Mouse (Mus musculus) liver, embryonic 11.5 days (tissue): Measurements from ENCODE around the gene Bhmt2. TPM values are rescaled to one million over a fixed set of nuclear protein-coding genes. Genes with fewer than 3 reads are reported as not detected.

Experiments used
- ATAC-seq: fragments of 200-750 bp; cut with Nextera tagmentation; replicated peaks from 2 replicates; pipeline ENCODE4 v1.8.0; 2017; ENCODE audit warnings: moderate number of reproducible peaks, mild to moderate bottlenecking, moderate TSS enrichment, moderate library complexity; ENCODE audit not compliant: low FRiP score
- DNase-seq: peaks from one replicate; pipeline ENCODE4 v3.0.0-alpha.2; 2017; ENCODE audit warnings: low spot score
- H3K27ac ChIP-seq: fragments of 300-500 bp; sonication (generic); 2 replicates; pipeline ENCODE4 v1.5.1; 2014; ENCODE audit warnings: mild to moderate bottlenecking, low read depth, low read length, control low read depth
- H3K27me3 ChIP-seq: fragments of 300-500 bp; sonication (generic); replicated peaks from 2 replicates; pipeline ENCODE4 v1.6.1; 2014; ENCODE audit warnings: low read length, mixed read lengths; ENCODE audit not compliant: control insufficient read depth, insufficient read depth
- H3K36me3 ChIP-seq: fragments of 300-500 bp; sonication (generic); 2 replicates; pipeline ENCODE4 v1.6.1; 2014; ENCODE audit warnings: mild to moderate bottlenecking, low read length, moderate library complexity, mixed read lengths; ENCODE audit not compliant: control insufficient read depth, insufficient read depth
- H3K4me1 ChIP-seq: fragments of 300-500 bp; sonication (generic); replicated peaks from 2 replicates; pipeline ENCODE4 v1.6.1; 2014; ENCODE audit warnings: low read length, mixed read lengths; ENCODE audit not compliant: control insufficient read depth, insufficient read depth
- H3K4me2 ChIP-seq: fragments of 300-500 bp; sonication (generic); 2 replicates; pipeline ENCODE4 v1.6.1; 2014; ENCODE audit warnings: mild to moderate bottlenecking, control low read depth, moderate library complexity
- H3K4me3 ChIP-seq: fragments of 300-500 bp; sonication (generic); 2 replicates; pipeline ENCODE4 v1.5.1; 2014; ENCODE audit warnings: low read depth, low read length, control low read depth
- H3K9ac ChIP-seq: fragments of 300-500 bp; sonication (generic); 2 replicates; pipeline ENCODE4 v1.6.1; 2014; ENCODE audit warnings: low read depth, low read length, control low read depth
- H3K9me3 ChIP-seq: fragments of 300-500 bp; sonication (generic); 2 replicates; pipeline ENCODE4 v1.6.1; 2016; ENCODE audit warnings: low read length, inconsistent platforms, mixed read lengths; ENCODE audit not compliant: control insufficient read depth
- WGBS: fragments of 180-500 bp; shearing (Covaris S2); extraction: QIAGEN DNeasy Blood & Tissue Kit; methylation state at CpG from one replicate; pipeline ENCODE4 v1.1.7; 2014; 5-methylcytosine and 5-hydroxymethylcytosine counted together
- polyA plus RNA-seq: library from polyadenylated mRNA; unstranded; fragments of >200 nt; fragmentation: Nextera tagmentation; extraction: Ambion mirVana; gene quantifications from 2 replicates; pipeline ENCODE4 v1.2.1, GENCODE M21; 2014

Bhmt2 gene
- polyA plus RNA-seq, 1 experiment from 2014 or later, result 7.1 TPM

DNA sequence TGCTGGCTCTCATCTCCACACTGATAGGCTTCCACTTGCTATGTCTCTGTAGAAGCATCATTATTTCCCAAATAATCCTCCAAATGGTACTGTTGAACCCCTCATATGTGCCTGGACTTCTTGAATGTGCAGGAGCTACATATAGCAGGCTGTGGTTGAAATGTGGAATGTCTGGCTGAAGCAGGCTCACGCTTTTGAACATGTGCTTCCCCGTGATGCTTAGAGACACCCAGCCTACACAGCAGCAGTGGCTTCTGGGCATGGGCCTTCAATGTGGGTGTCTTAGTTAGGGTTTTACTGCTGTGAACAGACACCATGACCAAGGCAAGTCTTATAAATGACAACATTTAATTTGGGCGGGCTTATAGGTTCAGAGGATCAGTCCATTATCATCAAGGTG is 66.4 kb downstream of the Bhmt2 start:
- 90% methylated on average over 3 of the region's 3 CpGs for WGBS
- DNase-seq (no peak), ATAC-seq (no peak)
- no peak overlapping the region for H3K4me2 ChIP-seq
- H3K4me1 ChIP-seq, result no peaks in the 10 kb centered on the region
- no peak overlapping the region for H3K27ac ChIP-seq
- H3K4me3 ChIP-seq, result no peak overlapping the region
- H3K36me3 ChIP-seq, result no peaks in the 10 kb centered on the region
- no peaks in the 10 kb centered on the region for H3K9me3 ChIP-seq
- no peak overlapping the region for H3K9ac ChIP-seq
- no peaks in the 10 kb centered on the region for H3K27me3 ChIP-seq

GRCm38 (mm10) chr13:93606868-93607578 is 67.1 kb downstream of the Bhmt2 start:
- no peak overlapping the region for H3K4me3 ChIP-seq

More at GRCm38 (mm10) chr13:93606868-93607578, 67.1 kb downstream of the Bhmt2 start:
- no peaks in the 10 kb centered on the region for H3K36me3 ChIP-seq
- H3K4me2 ChIP-seq, result no peak overlapping the region
- H3K27me3 ChIP-seq, result no peaks in the 10 kb centered on the region
- H3K27ac ChIP-seq, result no peak overlapping the region
- H3K9ac ChIP-seq, result no peak overlapping the region
- DNase-seq, result no peak
- 78% methylated on average over 13 of the region's 13 CpGs for WGBS
- ATAC-seq, result no peak
- no peaks in the 10 kb centered on the region for H3K9me3 ChIP-seq
- no peaks in the 10 kb centered on the region for H3K4me1 ChIP-seq

Other genes with a start within 250 kb of the Bhmt2 start
- gene Jmy, start 174.5 kb downstream of the Bhmt2 start, polyA plus RNA-seq, result 2.8 and 3.4 TPM in 2 replicates
- gene Bhmt, start 36.3 kb downstream of the Bhmt2 start, polyA plus RNA-seq, result 23.4 and 26.0 TPM in 2 replicates
- gene Dmgdh, start 131 bp upstream of the Bhmt2 start, polyA plus RNA-seq, result 6.7 and 7.1 TPM in 2 replicates
- 5.8 and 6.3 TPM in 2 replicates for gene Arsb, start 97.3 kb upstream of the Bhmt2 start, polyA plus RNA-seq